Comparison of ENCODE assay signal across 23 mouse cellular contexts in the genomic region with DNA sequence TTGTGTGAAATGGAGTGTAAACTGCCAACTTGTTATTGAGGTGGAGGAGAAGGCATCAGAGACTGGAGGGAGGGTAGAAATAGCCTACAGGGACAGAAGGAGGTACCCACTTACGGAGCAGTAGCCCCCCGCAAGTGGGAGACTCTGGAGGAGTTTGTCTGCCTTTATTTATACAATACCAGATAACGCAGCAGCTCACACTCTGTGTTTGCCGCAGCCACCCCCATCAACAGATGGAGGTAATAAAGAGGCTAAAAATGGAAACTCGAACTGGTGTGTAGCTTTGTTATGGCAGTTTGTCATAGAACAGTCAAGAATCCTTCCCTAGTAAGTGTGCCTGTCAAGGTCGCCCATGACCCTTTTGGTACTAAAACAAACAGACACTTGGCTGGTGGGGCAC. TPM values are rescaled to one million over a fixed set of nuclear protein-coding genes. Genes with fewer than 3 reads are reported as not detected.
A peak's percentile ranks its signal among the peaks of the same experiment; 100 is the strongest.
DNase-seq lines count a peak whose midpoint lies in the region; ATAC-seq lines count a peak whose summit lies in the region.
"Had no signal": no experiment of that assay in that cellular context is flagged by ENCODE, and none has a peak within 500 bp of the region (broad histone marks: within the 10 kb centered on the region; RNA-seq: fewer than 3 reads in every experiment).

No protein-coding gene starts in this region.

- intact Hi-C loops in heart, postnatal 25 days (cut with DNase I), result no loop called here

- DNase-seq in heart, adult 11 months, result peak; percentile 68
- no peak for DNase-seq in heart, postnatal 25 days (ENCODE audit: low spot score)
- peak; percentile 14 for DNase-seq in right cerebral cortex, adult 18-20 months
- no peak for DNase-seq in right cerebral cortex, postnatal 25 days
- DNase-seq in layer of hippocampus, adult 8-10 months (ENCODE audit: low spot score in 2 of 2), result peak; percentile 19 to 46
- peak; percentile 6 to 34 for DNase-seq in layer of hippocampus, postnatal 14 days (ENCODE audit: low spot score in 2 of 2)
- no peak for DNase-seq in adrenal gland, postnatal 36 days
- DNase-seq: adrenal gland, postnatal 10 days; B cell, adult 2 months; cerebellum, adult 11-12 months; cerebellum, adult 8-10 months; cerebellum, postnatal 10 days; cerebellum, postnatal 36 days; forebrain, postnatal 0 days; gastrocnemius, adult 2 months; gastrocnemius, postnatal 14 days; heart, adult 18-20 months; heart, postnatal 10 days; heart, postnatal 4 days had no signal

- no peak for ATAC-seq in megakaryocyte progenitor cell, adult 5-6 weeks (replicated peaks; ENCODE audit: poor library complexity)
- ATAC-seq: forebrain, embryonic 14.5 days; forebrain, postnatal 0 days; Patski had no signal

RNA-seq across cellular contexts. Expression of a gene that starts 16.2 kb away (rescaled TPM):
- not detected for total RNA-seq in heart, postnatal 25 days (2021)
- 10 to 100 TPM; 10.1 to 12.8 (median 11.6) TPM for total RNA-seq in layer of hippocampus, adult 8-10 months (2022)
- total RNA-seq in layer of hippocampus, postnatal 14 days (2021), result 1 to 10 TPM; 8.3 to 9.9 TPM
- 1 to 10 TPM; 1.3 to 3.0 TPM for total RNA-seq in adrenal gland, postnatal 36 days (2021)
- total RNA-seq in megakaryocyte progenitor cell, adult 5-6 weeks (2015), result not detected in 2 replicates
- total RNA-seq in megakaryocyte progenitor cell, adult 5-6 weeks (2017), result not detected in 2 replicates
- total RNA-seq: CH12.LX; gastrocnemius, adult 2 months; gastrocnemius, postnatal 14 days; heart, adult 18-20 months; heart, postnatal 10 days; heart, postnatal 4 days had no signal

Comparison
In these comparisons a context has a peak if more than half of its experiments do, and no peak if none do; other contexts are left out.
1. DNase-seq: peak in heart, adult 11 months (single experiment), right cerebral cortex, adult 18-20 months (single experiment), layer of hippocampus, adult 8-10 months (2 of 2) and layer of hippocampus, postnatal 14 days (2 of 2); none in heart, postnatal 25 days (single experiment), right cerebral cortex, postnatal 25 days (single experiment) and adrenal gland, postnatal 36 days (0 of 2).